Mouse (Mus musculus) naive thymus-derived CD4-positive, alpha-beta T cell, adult 2 months (primary cell): Measurements from ENCODE around the gene Triobp.

Experiments used
- DNase-seq: peaks from one replicate; pipeline ENCODE4 v3.0.0-alpha.2; 2011; ENCODE audit warnings: low read depth

The Triobp gene

DNA sequence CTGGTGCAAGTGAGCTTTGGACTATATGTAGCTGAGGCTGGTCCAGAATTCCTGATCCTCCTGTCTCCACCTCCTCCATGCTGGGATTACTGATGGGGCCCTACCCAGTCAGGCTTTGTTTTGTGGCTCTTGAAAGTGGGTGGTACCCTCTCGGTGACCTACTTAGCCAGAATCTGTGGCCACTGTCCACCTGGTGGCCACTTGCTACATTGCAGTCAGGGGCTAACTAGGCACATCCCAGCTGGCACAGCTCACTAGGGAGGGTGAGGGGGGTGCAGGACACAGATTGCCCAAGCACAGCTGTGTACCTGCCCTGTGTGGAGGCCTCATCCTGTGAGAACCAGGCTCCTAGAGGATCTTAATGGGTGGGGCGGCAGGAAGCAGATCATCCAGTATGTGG, 15.4 kb downstream of the Triobp start:
- DNase-seq, result peak; percentile 57

DNA sequence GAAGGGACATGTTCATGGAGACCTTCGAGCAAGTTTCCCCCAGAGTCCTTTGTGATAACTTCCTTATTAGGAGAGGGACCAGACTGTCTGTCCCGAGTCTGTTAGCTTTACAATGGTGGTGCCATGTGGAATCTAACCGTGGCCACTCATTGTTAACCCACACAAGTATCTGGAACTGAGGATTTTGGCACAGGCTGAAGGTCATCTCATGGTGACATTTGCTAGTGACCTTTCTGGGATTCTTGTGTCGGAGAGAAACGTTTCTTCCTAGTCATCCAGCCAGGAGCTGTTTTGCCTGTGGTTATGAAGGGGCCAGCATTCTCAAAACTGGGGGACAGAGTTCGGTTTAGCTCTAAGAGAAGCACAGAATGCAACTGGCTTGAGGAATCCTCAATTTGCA, 24.1 kb downstream of the Triobp start:
- DNase-seq, result no peak

DNA sequence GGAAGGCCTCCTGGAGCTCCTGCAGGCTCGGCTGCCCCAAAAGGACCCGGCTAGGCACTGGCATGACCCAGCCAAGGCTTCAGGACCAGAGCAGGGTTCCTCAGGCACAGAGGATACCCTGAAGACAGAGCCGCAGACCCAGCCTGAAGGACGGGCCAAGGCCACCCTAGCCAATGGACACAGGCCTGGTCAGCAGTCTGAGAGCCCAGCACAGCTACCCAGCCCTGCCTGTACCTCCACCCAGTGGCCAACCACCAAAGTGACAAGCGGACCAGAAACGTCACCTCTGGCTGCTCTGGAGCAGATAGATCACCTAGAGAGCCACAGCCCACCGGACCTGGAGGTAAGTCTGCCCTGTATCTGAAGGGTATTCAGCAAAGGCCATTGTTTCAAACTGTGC, 26.4 kb downstream of the Triobp start:
- DNase-seq, result no peak

DNA sequence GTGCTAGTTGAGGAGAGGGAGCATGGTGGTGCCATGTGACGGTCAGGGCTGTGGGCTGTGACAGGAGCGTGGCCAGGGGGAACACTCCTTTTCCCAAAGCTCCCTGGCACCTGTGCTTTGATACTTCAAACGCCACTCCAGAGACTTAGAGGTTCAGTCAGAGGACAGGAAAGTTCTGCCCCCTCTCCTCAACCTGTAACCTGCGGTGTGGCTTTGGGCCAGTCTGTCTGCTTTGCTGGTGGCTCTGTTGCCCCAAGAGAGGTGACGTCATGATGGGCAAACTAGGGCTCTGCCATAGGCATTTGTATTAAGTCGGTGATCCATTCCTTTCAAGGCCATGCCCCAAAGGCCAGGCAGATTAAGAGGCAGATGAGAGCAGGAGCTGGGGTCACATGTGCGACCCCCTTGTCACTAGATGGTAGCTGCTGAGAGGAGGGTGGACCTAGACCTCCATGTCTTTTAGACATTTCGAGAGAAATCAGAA, 30.2 kb downstream of the Triobp start:
- no peak for DNase-seq

DNA sequence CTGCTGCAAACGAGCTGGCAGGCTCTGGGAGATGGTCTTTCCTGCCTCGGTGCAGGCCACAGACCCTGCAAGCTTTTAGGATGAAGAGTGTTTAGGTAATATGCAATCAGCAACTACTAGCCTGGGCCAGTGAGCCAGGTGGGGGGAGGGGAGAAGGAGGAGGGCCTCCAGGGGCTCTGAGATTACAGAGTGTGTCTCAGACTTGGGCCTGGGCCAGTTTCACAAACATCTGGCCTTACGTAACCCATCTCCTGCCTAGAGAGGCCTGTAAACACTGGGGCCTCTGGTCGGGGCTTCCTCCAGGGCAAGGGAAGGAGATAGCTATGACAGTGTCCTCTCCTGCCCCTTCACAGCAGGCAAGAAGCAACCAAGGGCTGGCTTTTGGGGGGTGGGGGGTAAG, 31.4 kb downstream of the Triobp start:
- DNase-seq, result no peak

DNA sequence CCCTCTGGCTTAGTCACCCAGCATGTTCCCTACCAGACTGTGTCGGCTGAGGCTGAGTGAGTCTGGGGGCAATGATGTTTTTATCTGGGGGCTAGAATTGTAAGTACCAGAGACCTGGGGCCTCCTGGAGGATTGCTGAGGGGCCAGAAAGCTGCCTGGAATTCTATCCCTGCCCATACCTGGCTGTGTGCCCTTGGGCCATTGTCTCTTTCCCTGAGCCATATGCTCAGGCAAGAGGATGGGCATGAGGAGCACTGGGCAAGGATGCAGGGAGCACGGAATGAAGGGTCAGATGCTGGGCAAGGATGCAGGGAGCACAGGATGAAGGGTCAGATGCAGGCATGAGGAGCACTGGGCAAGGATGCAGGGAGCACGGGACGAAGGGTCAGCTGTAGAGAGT, 32.6 kb downstream of the Triobp start:
- no peak for DNase-seq

DNA sequence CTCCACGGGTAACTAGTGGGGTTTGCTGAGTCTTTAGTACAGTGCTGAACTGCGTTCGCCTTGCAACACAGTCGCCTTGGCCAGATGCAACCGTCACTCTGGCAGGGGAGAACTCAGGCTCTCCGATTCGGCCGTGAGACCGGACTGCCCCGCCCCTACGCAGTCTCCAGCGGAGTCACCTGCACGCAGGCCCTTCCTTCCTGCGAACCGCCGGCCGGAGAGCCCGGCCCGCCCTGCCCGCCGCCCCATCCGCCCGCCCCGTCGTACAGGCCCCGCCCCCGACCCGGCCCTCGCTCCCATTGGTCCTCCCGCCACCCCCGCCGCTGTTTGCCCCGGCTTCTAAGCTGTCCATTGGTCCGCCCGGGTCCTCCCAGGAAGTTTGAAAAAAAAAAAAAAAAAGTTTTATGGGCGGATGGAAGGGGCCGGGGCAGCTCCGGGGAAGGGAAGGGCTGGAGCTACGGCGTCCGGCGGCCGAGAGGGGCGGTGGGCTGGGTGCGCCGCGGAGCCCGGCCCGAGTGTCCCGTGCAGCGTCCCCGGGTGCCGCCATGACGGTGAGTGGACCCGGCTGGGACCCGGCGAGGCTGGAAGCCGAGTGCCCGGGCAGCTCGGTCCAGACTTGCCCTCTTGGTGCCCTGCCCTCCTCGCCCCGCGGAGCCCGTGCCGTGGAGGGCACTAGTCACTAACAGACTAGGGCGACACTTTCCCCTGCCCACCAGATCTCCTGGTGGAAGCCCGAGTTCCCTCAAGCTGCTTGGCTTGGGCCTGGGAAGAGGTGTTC, 35.3 kb downstream of the Triobp start:
- peak; percentile 87 for DNase-seq

DNA sequence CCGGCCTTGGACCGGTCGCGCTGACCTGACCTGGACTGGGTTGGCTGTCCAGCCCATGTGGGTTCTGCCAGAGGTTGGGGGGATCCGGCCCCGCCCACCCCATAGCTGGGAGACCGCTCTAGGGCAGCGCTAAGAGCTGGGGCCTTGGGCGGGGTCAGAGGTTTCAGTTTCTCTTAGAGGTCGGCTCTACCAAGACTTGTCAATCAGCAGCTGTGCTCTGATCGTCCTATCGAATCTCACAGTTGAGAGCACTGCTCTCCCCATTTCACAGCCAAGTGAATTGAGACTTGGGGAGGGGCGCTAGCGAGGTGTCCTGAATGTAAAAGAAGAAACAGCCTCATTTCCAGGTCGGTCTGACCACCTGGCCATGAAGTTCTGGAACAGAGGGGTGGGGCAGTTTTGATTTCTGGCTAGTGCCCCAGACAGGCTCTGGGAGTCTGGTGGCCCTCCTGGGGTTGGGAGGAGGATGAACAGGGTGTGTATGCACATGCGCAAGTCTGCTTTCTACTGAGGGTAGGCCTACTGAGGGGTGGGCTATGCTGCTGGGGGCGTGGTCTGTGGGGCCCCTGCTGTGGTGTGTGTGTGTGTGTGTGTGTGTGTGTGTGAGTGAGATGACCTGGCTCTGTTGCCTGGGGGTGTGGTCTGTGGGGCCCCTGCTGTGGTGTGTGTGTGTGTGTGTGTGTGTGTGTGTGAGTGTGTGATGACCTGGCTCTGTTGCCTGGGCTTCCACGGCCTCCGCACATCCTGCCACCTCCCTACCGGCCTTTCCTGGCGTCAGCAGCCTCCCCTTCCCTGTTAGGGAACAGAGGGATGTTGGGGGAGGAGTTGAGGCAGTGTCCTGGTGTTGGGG, 36.1 kb downstream of the Triobp start:
- DNase-seq, result peak; percentile 80

DNA sequence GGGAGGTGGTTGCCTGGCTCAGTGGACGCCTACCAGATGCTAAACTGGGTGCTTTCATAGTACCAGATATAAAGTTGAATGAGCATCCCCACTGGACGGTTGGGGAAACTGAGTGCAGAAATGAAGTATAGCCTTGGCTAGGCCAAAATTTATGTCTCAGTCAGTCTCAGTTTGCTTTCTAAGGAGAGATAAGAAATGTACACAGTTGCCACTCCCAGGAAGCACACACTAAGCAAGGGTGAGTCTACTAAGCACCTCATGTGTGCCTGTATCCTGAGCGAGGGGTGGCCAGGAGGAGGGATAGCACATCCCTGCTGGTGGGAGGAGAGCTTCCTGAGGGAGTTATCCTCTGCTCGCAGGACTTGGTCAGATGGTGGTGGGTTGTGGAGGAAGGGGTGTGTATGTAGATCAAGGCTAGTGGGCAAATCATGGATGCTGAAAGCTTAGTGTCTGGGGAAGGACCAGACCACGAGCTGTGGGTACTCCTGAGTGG, 36.8 kb downstream of the Triobp start:
- peak; percentile 14 for DNase-seq

DNA sequence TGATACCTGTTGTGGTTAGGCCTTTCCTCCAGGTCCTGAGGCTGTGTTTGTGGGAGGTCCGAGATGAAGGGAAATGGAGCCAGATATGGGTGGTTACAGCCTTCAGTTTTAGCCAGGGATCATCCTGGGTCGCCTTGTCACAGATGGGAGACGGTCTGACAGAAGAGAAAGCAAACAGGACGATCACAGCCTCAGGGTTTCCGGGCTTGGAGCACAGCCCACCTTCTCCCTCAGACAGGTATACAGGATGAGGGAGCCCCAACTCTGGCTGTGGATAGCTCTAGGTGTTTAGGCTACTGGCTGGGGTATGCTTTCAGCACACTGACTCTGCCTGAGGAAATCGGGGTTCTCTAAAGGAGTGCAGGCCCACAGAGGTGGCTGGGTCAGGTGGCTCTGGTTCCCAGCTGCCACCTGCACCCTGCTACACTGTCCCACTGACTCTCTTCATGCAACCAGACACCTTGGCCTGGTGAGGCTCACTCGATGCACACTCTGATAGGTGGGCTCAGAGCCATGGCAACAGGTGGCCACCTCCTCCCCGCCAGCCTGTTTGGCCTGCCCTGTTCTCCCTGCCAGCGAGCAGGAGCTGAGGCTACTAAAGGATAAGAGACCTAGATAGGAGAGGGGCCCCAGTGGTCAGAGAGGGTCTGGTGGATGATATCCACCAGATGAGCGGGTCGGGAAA, 39.2 kb downstream of the Triobp start:
- no peak for DNase-seq

DNA sequence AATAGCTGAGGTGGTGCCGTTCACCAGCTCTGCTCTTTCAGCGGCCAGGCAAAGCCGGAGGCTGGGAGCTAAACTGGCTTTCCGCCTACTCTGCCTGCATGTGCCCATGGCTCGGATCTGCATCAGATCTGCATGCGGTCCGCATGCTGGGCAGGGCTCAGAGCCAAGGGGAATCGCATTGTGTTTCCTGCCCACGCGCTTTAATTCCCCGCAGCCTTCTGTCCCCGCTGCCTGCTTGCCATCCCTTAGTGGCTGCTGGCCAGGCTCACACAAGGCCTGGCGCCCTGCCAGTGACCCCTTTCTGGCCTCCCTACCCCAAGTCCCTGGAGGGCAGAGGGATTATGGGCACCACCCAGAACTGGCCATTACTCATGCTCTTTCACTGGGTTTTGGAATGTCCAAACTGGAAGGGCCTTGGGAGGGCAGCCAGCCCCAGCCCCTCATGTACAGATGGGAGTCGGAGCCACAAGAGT, 41.0 kb downstream of the Triobp start:
- DNase-seq, result no peak

DNA sequence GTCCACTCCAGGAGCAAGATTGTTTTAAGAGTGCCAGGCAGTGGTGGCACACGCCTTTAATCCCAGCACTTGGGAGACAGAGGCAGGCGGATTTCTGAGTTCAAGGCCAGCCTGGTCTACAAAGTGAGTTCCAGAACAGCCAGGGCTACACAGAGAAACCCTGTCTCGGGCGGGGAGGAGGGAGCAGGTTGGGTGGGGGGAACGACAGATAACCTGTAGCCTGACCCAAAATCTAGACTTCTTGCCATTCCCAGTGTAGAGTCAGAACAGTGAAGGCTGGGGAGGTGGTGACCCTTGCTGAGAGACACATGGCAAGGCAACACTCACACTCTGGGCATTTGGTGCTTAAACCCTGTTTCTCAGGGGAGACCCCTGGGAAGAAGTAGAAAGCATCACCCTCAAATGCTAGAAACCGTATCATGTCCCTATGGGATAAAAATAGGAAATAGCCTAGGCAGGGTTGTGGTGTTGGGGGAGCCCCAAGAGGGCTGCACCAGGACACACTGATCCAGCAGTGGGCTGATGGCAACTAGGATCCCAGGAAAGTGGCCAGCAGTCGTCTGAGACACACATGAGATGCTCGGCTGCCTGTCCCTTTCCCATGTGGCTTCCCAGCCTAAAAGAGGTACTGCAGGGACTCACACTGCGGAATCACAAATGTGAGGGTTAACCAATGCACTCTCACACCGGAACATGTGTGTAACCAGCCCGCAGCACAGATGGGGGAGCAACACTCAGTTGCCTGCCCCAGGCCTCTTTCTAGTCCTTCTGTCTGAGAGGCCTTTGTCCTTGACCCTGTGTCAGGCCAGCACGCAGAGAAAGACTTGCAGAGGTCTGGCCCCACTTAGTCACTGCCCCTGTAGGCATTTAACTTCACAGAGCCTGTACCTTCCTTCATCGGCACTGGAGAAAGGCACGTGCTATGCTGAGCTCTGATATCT, 41.9 kb downstream of the Triobp start:
- DNase-seq, result no peak

DNA sequence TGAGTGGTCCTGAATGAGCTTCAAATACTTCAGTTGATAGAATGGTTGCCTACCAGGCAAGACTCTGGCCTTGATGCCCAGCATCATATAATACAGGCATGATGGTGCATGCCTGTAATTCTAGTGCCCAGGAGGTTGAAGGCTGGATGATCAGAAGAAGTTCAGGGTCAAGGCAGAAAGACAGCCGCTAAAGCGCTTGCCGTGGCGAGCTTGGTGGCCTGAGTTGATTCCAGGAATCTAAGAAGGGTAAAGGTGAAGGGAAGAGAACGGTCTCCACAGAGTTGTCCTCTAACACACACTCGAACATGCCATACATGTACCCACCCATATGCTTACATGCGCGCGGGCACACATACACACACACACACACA, 42.6 kb downstream of the Triobp start:
- no peak for DNase-seq

DNA sequence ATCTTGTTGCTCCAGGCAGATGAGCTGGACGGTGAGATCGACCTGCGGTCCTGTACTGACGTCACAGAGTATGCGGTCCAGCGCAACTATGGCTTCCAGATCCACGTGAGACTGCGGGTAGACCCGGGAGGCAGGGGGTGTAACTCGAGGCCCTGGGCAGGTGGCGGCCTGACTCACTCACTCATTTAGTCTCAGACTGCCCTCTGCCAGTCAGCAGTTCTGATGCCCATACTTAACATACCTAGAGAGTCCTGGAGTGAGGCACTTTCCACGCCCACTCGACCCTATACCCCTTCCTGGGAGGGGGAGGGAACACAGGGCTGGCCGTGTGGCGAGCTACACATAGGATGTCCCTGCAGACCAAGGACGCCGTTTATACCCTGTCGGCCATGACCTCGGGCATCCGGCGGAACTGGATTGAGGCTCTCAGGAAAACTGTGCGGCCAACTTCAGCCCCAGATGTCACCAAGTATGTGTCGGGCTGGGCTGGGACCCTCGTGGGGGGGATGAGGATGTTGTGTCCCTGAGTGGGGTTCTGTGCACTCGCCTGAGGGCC, 43.5 kb downstream of the Triobp start:
- no peak for DNase-seq

DNA sequence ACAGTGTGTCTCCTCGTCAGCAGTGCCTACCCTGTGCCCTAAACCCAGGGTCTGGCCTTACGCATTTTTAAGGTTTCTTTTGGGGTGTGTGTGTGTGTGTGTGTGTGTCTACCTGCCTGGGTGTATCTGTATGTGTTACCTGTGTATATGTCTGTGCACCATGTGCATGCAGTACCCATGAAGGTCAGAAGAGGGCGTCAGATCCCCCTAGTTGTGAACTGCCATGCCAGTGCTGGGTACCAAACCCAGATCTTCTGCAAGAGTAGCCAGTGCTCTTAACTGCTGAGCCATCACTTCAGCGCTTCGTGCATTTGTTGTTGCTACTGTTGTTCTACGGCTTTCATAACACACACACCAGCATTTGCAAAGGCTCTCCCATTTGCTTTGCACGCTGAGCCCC, 44.7 kb downstream of the Triobp start:
- DNase-seq, result no peak

DNA sequence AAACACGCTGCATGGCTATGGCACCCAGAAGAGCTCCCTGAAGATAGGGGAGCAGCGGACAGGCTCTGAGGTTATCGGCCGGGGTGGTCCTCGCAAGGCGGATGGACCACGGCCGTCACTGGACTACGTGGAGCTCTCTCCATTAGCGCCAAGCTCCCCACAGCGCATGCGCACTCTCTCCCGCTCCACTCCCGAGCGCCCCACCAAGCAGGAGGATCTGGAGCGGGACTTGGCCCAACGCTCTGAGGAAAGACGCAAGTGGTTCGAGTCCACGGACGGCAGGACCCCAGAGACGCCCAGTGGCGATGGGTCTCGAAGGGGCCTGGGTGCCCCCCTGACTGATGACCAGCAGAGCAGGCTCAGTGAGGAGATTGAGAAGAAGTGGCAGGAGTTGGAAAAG, 45.4 kb downstream of the Triobp start:
- DNase-seq, result no peak

DNA sequence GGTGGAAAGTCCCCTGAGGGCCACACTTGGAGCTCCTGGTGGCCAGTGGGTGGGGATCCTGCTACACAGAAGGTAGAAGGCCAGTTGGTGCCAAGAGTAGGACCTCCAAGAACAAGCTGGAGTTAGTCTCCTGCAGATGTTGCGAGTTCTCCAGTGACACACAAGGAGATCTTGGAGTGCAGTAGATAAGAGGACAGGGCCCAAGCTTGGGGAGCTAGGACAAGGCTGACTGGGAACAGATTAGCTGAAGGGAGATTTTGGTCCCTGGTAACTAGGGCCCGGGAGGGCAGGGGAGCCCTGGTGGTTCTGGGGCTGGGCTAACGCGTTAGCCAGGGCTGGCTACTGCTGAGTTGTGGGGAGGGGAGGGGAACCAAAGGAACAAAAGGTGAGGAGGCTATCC, 48.4 kb downstream of the Triobp start:
- DNase-seq, result no peak

DNA sequence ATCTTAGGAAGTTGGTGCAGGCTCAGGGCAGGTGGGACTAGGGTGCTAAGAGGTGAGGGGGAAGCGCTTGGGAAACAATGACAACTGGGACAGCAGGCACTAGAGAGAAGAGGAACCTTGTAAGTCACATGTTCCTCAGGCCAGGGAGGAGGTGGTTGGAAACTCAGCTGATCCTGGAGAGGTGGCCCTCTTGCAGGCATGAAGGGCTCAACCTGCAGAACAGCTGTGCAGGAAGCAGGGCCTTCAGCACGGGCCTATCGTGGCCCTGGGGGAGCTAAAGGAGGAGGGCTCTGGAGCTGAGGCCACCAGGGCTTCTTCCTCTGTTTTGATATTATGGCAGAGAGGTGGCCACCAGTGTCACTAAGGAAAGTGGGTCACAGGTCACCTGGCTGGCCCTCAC, 49.1 kb downstream of the Triobp start:
- no peak for DNase-seq

DNA sequence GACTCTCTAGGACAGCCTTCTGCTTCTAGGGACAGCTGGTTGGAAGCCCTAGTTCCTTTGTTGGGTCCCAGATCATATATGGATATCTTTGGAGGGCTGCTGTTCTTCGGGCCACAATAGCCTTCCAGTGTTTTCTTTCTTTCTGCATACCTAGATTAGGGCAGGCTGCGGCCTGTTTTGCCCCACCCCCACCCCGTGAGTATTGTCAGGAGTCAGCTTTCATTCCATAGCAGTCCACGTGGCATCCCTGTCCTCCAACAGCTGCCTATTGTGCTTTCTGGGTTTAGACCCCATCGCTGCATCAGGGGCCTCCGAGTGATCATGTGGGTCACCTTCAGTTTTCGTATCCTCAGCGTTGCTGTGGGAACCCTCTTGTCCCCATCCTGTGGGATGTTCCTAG, 50.8 kb downstream of the Triobp start:
- DNase-seq, result no peak

DNA sequence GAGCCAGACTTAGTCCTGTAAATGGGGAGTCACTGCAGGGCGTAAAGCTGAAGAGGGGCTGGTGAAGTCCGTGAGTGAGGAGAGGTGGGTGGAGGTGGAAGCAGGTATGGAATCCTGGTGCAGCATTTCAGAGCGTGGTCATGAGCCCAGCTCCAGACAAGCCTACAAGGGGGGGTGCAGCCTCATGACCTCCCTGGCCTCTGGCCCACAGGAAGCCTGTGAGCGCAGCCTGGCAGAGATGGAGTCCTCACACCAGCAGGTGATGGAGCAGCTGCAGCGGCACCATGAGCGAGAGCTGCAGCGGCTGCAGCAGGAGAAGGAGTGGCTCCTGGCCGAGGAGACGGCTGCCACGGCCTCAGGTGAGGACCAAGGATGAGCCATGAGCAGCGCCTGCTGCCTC, 52.1 kb downstream of the Triobp start:
- DNase-seq, result no peak

DNA sequence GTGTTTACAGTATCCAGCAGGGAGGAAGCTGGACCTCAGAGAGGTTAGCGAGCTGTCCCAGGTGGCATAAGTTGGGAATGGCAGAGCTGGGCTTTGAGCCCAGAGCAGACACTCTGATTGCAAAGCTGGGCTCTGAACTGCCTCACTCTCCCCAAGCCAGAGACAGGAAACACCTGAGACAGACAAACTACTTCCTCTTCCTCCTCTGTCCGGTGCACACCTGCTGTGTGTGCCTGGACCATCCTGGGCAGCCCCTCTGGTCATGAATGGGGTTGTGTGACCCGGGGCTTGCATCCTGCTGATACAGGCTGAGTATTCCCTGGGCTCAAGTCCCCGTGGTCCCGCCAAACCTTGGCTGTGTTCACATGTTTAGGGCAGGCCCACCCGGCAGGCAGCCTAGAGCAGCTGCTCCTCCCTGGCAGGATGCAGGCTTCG, 52.9 kb downstream of the Triobp start:
- no peak for DNase-seq
